Mouse (Mus musculus) forebrain, embryonic 14.5 days (tissue): ENCODE measurements around the gene Acad8. TPM values are rescaled to one million over a fixed set of nuclear protein-coding genes. Genes with fewer than 3 reads are reported as not detected.

Experiments used
- polyA plus RNA-seq: library from polyadenylated mRNA; unstranded; fragments of >200 nt; fragmentation: Nextera tagmentation; extraction: Ambion mirVana; gene quantifications from 2 replicates; pipeline ENCODE4 v1.2.1, GENCODE M21; 2014

The Acad8 gene
- polyA plus RNA-seq, 1 experiment from 2014 or later = 34.4 TPM

Other genes starting within 250 kb of the Acad8 start
- 2.3 and 2.9 TPM in 2 replicates for gene Glb1l2, start 193.1 kb downstream of the Acad8 start, polyA plus RNA-seq
- gene Glb1l3, start 138.7 kb downstream of the Acad8 start, polyA plus RNA-seq = not detected in 2 replicates
- 0.67 and 0.70 TPM in 2 replicates for gene Gm1110, start 76.5 kb downstream of the Acad8 start, polyA plus RNA-seq
- gene Thyn1, start 144 bp upstream of the Acad8 start, polyA plus RNA-seq = 151 and 164 TPM in 2 replicates
- gene Vps26b, start 30.5 kb upstream of the Acad8 start, polyA plus RNA-seq = 77.9 and 84.4 TPM in 2 replicates
- 23.8 and 23.9 TPM in 2 replicates for gene Ncapd3, start 30.6 kb upstream of the Acad8 start, polyA plus RNA-seq
- 66.6 and 72.1 TPM in 2 replicates for gene Jam3, start 155.9 kb upstream of the Acad8 start, polyA plus RNA-seq